Mouse (Mus musculus): ENCODE measurements at regions not wholly inside any gene's neighbourhood (a gene's known extent, or its start where the extent isn't known, plus 50 kb on each side); places are given as distances from the start of the nearest gene placed in this dataset.

DNA sequence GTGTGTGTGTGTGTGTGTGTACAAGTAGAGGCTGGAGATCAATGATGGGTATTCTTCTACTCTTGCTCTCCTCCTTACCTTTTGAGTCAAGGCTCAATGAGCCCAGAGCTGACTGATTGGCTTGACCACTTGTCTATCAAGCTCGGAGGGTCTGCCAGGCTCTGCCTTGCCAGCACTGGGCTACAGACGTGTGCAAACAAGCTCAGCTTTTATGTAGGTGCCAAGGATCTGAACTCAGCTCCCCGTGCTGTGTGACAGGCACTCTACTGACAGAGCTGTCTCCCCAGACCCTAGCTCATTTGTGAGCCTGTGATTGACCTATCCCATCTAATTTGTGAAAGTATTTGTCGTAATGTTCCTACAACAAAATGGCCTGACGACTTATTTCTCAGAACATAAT is 54.2 kb upstream of the Cdc42bpa start:
- DNase-seq, result no peak

DNA sequence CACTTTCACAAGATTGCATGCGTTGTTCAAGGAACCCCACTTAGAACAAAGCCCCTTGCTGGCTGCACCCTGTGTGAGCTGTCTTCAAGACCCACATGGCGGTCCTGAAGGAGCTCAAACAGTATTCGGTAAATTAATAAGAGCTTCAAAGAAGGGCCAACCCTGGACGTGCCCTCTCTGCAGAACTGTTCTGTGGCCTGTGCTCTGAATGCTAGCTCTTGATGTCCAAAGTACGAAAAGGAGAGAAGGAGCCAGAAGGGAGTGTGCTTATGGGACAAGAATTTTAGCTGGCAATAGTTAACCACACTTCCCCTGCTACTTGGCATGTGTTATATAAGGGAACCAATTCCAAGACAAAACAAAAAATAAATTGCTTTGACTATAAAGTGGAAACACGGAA is 67.6 kb upstream of the Cdc42bpa start:
- DNase-seq, result no peak

DNA sequence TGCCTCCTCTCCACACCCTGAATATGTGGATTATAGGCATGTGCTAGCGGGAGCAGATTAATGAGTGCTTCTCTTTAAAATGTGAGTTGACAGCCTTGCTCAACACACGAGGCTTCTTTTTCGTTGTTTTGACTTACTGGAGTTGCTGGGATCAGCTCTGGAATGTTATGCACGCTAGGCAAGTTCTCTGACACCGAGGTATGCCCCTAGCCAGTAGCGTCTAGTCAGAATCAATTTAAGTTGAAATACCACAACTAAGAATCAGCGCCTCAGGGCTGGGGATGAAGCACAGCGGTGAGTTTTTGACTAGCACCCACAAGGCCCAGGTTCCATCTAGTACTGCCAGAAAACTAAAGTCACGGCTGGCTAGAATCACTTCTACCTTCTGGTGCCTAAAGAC is 72.4 kb upstream of the Cdc42bpa start:
- DNase-seq, result no peak

- no peak for DNase-seq
Observed at GRCm38 (mm10) chr1:179881222-179881621, 77.7 kb upstream of the Ahctf1 start.

DNA sequence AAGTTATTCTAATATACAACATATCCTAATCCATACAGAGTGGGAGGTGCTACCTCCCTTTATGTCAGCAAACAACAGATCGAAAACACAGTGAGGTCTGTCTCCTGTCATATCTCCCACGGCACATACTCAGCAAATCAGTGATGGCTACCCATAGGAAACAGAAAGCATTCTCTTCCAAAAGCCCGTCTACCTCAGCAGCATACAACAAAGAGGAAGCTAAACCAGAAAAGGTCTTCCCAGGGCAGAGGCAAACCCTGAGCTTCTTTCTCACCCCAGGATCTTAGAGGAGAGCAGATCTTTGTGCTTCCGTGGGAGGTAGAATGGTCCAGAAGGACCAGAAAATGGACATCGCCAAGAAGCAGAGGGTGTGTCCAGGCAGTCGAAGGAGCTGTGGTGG is 74.4 kb upstream of the Ahctf1 start:
- no peak for DNase-seq

GRCm38 (mm10) chr1:179873772-179874555 is 70.5 kb upstream of the Ahctf1 start:
- no peak for DNase-seq

GRCm38 (mm10) chr1:179871961-179872360 is 68.5 kb upstream of the Ahctf1 start:
- no peak for DNase-seq

DNA sequence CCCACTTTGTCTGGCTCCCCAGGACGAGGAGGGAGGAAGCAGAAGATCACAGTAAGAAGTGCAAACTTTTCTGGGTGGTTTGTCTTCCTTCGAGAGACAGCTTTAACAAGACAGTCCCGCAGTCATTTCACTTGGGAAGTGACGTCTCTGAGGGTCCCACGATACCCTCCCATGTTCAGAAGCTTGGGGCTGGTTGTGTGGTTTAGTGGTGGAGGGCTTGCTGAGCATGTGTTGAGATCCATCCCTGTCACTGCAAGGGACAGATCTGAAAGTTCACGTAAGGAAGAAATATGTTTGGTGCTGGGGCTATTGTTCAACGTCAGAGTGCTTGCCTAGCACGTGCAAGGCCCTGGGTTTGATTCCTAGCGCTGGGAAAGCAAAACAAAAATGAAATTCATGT is 65.2 kb upstream of the Ahctf1 start:
- no peak for DNase-seq

GRCm38 (mm10) chr1:179867493-179867892 is 64.0 kb upstream of the Ahctf1 start:
- DNase-seq, result no peak

GRCm38 (mm10) chr1:179866056-179866772 is 62.7 kb upstream of the Ahctf1 start:
- no peak for DNase-seq

GRCm38 (mm10) chr1:179865561-179865960 is 62.1 kb upstream of the Ahctf1 start:
- DNase-seq, result no peak

GRCm38 (mm10) chr1:179864537-179865226 is 61.2 kb upstream of the Ahctf1 start:
- no peak for DNase-seq

DNA sequence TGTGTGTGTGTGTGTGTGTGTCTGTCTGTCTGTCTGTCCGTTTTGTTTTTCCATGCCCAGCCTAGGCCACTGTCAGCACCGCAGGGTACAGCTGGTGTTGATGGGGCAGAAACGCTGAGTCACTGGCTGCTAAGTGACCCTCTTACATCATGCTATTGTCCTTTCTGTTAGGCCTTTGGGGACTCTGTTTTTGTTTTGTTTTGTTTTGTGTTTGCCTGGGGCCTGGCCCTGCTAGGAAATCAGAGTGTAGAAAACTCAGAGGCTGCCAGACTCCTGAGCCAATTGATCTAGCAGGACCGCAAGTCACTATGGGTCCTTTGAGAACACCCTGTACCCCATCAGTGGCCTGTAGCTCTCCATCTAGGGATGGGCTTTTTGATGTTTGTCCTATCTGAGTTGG is 59.9 kb upstream of the Ahctf1 start:
- no peak for DNase-seq

DNA sequence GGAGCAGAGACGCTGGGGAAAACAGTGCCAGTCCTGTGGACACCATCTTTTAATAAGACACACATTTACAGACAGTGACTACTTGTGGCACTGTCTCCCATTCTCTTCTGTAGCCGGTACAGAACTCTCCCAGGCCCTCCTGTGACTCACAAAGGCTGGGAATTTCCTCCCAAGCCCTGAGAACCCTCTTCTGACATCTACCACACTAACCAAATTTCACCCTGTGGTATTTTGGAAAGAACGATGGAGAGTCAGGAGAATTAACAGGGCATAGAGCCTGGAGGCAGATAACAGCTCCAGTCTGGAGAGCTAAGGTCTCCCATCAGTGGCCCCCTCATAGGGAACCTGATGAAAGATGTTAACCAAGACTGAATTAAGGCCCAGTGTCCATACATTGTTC is 59.5 kb upstream of the Ahctf1 start:
- no peak for DNase-seq

- DNase-seq, result no peak
Observed at GRCm38 (mm10) chr1:179861776-179862175, 58.3 kb upstream of the Ahctf1 start.

DNA sequence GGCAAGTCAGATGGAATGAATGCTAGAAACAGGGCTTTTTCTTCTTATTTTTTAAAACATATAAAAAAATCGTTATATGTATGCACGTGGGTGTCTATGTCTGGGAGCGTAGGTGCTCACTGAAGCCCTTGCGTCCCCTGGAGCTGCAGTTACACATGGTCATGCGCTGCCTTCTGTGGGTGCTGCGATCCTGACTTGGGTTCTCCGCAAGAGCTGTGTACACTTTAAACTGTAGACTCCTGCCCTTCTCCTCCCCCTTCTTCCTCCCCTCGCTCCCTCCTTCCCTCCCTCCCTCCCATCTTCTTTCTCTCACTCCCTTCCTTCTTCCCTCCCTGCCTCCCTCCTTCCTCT is 56.0 kb upstream of the Ahctf1 start:
- no peak for DNase-seq

GRCm38 (mm10) chr1:179858780-179859551 is 55.5 kb upstream of the Ahctf1 start:
- DNase-seq, result peak in 1 of 2 experiments; percentile 27

DNA sequence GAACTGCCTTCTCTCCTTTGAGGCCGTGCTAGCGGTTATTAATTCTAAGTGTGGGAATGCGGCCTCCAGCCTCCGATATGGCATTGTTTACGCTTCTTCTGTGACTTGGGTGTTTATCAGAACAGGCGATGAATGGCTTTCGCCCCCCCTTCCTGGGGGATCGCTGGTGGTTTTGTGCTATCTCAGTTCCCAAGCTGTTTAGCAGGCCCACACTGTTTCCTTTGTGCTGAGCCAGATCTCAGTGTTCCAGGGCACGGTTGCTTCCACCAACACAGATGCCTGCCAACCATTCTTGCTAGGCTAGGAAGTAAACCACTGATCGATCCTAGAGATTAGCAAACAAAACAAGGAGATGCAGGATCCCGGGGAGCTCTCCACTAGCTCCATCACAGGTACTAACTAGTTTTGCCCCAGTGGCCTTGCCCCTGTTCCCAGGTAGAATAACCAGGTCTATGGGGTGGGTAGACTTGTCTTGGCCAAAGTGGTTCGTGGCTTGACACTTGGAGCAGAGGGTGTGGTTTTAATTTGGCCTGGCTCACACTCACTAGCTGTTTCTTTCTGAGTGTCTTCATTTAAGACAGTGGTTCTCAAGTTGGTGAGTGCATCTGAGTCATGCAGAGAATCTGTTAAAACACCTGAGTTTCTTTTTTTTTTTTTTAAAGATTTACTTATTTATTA is 50.9 kb upstream of the Ahctf1 start:
- DNase-seq, result peak; percentile 65 to 74

Data from layer of hippocampus, postnatal 36 days (tissue).